Mouse (Mus musculus) embryo, embryonic 10 days (tissue): Measurements from ENCODE around the gene Prdm5.
A peak's percentile ranks its signal among the peaks of the same experiment; 100 is the strongest.

ENCODE experiments used
- DNase-seq: peaks from one replicate; pipeline ENCODE4 v3.0.0-alpha.2; 2015; ENCODE audit warnings: low spot score

The Prdm5 gene

DNA sequence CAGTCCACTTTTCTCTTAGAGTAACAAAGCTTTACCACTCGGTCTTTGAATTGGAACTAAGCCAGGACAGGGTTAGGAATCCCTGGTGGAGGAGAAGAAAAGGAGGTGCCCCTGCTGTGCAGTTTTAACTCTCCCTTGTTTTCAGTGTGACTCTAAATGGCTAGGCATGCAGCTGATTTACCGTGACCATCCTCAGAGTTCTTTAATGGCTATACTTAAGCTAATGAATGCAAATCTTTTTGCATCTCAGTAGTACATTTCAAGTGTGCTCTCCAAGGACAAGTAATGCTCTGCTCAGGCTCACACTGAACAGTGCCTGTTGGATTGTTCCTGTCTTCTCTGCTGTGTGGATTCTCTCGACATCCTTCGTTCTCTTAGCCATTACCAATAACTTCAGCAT lies 154.4 kb downstream of the Prdm5 start:
- DNase-seq, result peak; percentile 7

DNA sequence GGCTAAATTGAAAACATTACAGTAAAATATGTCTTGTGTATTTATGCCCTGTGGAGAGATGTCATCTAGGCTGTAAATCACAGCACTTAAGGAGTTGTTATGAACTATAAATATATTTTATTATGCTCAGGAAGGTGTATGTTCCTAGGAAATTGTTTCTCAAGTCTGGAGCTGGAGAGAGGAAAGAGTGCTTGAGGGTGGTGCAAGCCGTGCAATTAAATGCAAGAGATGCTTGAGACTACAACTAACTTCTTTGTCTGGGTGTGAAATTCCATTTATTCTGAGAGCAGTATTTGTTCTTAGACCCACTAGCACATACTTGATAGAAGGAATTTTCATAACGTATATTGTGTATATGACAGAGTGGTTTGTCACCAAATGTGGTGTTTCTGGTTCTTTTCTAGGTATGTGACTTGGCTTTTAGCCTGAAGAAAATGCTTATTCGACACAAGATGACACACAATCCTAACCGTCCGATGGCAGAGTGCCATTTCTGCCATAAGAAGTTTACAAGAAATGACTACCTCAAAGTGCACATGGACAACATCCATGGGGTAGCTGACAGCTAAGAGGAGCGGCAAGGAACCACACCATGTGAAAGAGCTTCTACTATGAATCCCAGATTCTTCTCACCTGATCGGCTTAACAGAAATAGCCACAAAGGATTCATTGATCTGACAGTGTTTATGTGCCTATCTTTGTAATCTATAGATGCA lies 156.9 kb downstream of the Prdm5 start:
- no peak for DNase-seq

DNA sequence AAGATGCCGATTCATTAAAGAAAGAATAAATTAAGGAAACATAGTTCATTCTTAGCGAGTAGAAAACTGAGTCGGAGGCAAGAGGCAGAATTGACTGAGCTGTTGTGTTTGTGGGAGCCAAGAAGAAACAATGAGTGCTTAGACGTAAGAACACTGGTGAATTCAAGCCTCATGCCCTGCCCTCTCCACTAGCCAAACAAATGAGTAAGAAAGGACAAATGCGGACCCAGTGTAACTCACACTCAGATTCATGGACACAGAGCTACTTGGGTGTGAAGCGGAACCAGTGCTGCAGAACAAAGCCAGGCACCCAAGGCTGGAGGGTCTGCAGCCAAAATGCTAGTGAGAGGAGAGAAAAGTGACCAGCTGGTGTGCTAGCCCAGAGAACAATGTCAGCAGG lies 171.7 kb downstream of the Prdm5 start:
- DNase-seq, result no peak

DNA sequence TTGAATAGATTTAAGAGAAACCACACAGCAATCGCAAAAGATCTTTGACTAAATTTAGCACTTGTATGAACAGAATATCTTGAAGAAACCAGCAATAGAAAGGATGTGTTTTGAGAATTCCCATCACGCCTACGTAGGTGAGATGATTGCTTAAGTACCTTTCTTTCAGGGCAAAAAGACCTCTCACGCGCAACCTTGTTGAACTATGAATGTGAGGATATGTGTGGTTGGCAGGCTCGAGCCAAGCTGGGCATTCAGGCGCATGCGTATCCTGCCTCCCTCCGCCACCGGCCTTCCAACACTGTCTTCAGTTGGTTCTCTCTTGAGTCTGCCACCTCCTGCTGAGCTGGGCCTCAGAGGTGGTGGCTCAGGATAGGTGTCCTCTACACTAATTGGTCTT lies 173.5 kb downstream of the Prdm5 start, which contains the start of gene 4930544G11Rik:
Gene 4930544G11Rik, plus strand, starts transcription at position 301 of the 400 bp plus-strand sequence.
- DNase-seq, result no peak

DNA sequence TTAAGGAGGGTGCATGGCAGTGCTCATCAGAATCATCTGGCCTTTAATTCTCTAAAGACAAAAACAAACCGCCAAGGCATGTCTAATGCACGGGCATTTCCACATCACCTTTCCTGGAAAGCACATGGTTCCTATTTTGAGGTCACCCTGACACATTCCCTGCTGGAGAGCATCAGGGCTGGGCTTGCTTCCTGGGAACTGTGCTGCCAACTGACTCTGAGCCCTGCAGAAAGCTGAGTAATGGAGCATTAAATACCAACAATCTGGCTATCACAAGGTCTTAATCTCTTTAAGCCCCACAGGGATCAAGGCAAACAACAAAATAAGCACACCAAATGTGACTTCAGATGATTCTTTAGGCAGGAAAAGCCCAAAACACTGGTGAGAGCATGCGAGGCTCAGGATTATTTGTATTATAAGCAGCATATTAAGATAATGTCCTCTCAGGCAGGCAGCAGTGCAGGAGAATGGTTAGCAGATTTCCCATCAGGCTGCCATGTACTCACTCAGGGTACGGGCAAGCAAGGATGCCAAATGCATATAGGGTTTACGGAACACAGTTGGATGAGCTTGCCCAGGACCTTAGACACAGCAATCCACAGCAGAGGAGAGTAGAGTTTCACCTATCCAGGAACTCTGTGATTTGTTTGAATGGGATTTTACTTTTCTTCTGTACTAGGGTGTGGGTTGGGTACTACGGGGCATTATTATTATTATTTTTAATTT lies 190.8 kb downstream of the Prdm5 start:
- peak; percentile 42 for DNase-seq

DNA sequence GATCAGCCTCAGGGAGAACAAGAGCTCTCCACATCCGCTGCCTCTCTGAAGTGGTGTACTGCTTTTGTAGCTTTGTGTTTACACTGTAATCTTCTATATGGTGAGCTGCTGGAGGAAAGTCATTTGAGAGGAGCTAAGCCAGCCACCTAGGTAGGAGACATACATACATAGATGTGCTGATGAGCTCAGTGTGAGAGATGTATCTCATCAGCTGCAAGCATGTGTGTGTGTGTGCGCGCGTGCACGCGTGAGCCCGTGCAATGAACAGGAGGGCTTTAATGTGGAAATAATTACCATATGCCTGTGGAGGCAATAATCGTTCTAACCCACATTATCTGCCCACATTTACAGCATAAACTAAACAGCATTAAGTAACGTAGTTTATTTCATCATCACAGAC lies 191.6 kb downstream of the Prdm5 start:
- DNase-seq, result no peak
